Mouse (Mus musculus) embryo, embryonic 10.5 days (tissue): ENCODE measurements around the gene Tec.

Source experiments
- DNase-seq: peaks from one replicate; pipeline ENCODE4 v3.0.0-alpha.2; 2015; ENCODE audit warnings: low spot score

Gene Tec

GRCm38 (mm10) chr5:72735763-72736162 is 132.5 kb downstream of the Tec start:
- DNase-seq = no peak

- DNase-seq = no peak
These were observed 135.4 kb downstream of the Tec start for GRCm38 (mm10) chr5:72732885-72733284.

- no peak for DNase-seq
These were observed 142.9 kb downstream of the Tec start for GRCm38 (mm10) chr5:72725404-72725803.

GRCm38 (mm10) chr5:72723429-72723828 is 144.9 kb downstream of the Tec start:
- no peak for DNase-seq

- peak; percentile 30 for DNase-seq
These were observed 147.7 kb downstream of the Tec start for GRCm38 (mm10) chr5:72720587-72720986.

- DNase-seq = peak; percentile 88
These were observed 157.6 kb downstream of the Tec start for GRCm38 (mm10) chr5:72710572-72711278.

GRCm38 (mm10) chr5:72709976-72710375 is 158.3 kb downstream of the Tec start:
- no peak for DNase-seq

- DNase-seq = no peak
These were observed 158.8 kb downstream of the Tec start for GRCm38 (mm10) chr5:72709451-72709850.

GRCm38 (mm10) chr5:72706722-72707121 is 161.6 kb downstream of the Tec start:
- no peak for DNase-seq

- DNase-seq = peak; percentile 23
These were observed 162.2 kb downstream of the Tec start for GRCm38 (mm10) chr5:72706095-72706494.
